Mouse (Mus musculus) hindbrain, embryonic 12.5 days (tissue): ENCODE data around the gene Six4. TPM values are rescaled to one million over a fixed set of nuclear protein-coding genes. Genes with fewer than 3 reads are reported as not detected.
"Not testable (repeated sequence)": the region's sequence is repeated elsewhere in the genome, so short reads cannot be mapped to it uniquely, and the experiment has no call there.

Experiments used
- ATAC-seq: fragments of 200-750 bp; cut with Nextera tagmentation; 2 replicates; pipeline ENCODE4 v1.8.0; 2017; ENCODE audit warnings: moderate TSS enrichment; ENCODE audit not compliant: low FRiP score
- H3K27ac ChIP-seq: fragments of 300-500 bp; sonication (generic); 2 replicates; pipeline ENCODE4 v1.5.1; 2016; ENCODE audit warnings: mild to moderate bottlenecking
- H3K27me3 ChIP-seq: fragments of 300-500 bp; sonication (generic); 2 replicates; pipeline ENCODE4 v1.6.1; 2016; ENCODE audit warnings: mild to moderate bottlenecking
- H3K36me3 ChIP-seq: fragments of 300-500 bp; sonication (generic); 2 replicates; pipeline ENCODE4 v1.6.1; 2016; ENCODE audit warnings: mild to moderate bottlenecking
- H3K4me1 ChIP-seq: fragments of 300-500 bp; sonication (generic); 2 replicates; pipeline ENCODE4 v1.6.1; 2016
- H3K4me2 ChIP-seq: fragments of 300-500 bp; sonication (generic); replicated peaks from 2 replicates; pipeline ENCODE4 v1.6.1; 2016; ENCODE audit warnings: mild to moderate bottlenecking
- H3K4me3 ChIP-seq: fragments of 300-500 bp; sonication (generic); 2 replicates; pipeline ENCODE4 v1.5.1; 2016; ENCODE audit warnings: mild to moderate bottlenecking
- H3K9ac ChIP-seq: fragments of 300-500 bp; sonication (generic); 2 replicates; pipeline ENCODE4 v1.6.1; 2016; ENCODE audit warnings: mild to moderate bottlenecking, moderate library complexity
- H3K9me3 ChIP-seq: fragments of 300-500 bp; sonication (generic); replicated peaks from 2 replicates; pipeline ENCODE4 v1.6.1; 2016; ENCODE audit warnings: mild to moderate bottlenecking
- WGBS: fragments of 180-500 bp; shearing (Covaris S2); methylation state at CpG from one replicate; pipeline ENCODE4 v1.1.7; 2016; 5-methylcytosine and 5-hydroxymethylcytosine counted together
- polyA plus RNA-seq: library from polyadenylated mRNA; unstranded; fragments of >200 nt; fragmentation: Nextera tagmentation; extraction: Ambion mirVana; gene quantifications from 2 replicates; pipeline ENCODE4 v1.2.1, GENCODE M21; 2016

The Six4 gene
- polyA plus RNA-seq, 1 experiment from 2014 or later: 6.0 TPM

DNA sequence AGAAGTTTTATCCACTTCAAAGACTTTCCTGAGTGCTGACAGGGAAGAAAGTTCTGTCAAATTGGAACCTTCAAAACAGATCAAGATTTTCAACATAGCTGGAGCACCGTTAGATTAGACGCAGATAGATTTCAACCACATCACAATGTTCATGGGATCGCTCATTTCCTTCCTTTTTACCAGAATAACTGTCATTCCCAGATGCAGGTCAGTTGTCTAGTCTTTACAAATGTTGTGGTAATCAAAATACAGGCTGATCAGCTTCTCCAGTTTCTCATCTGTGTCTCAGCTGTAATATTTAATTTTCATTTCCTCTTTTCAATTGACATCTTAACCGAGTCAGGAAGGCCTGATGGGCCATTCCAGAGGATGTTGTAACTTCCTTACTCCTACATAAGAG, 29.5 kb downstream of the Six4 start:
- no peaks in the 10 kb centered on the region for H3K36me3 ChIP-seq
- H3K27ac ChIP-seq: no peak overlapping the region
- H3K4me2 ChIP-seq: no peak overlapping the region
- no peak overlapping the region for H3K4me3 ChIP-seq
- H3K27me3 ChIP-seq: no peaks in the 10 kb centered on the region
- H3K9me3 ChIP-seq: no peaks in the 10 kb centered on the region
- WGBS: 87% methylated on average over 4 of the region's 4 CpGs
- H3K4me1 ChIP-seq: no peaks in the 10 kb centered on the region
- no peak overlapping the region for H3K9ac ChIP-seq
- ATAC-seq: no peak

DNA sequence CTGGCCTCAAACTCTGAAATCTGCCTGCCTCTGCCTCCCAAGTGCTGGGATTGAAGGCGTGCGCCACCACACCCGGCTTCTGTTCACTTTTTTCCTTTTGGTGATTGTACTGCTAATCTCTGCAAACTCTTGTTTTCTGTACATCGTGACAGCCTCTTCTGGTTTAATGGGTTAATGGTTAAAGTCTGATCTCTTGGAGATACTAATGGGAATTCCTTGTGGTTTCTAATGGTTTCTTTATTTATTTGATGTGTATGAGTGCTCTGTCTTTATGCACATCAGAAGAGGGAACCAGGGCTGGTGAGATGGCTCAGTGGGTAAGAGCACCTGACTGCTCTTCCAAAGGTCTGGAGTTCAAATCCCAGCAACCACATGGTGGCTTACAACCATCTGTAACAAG, 31.4 kb downstream of the Six4 start:
- not testable (repeated sequence) for ATAC-seq, H3K9me3 ChIP-seq, H3K36me3 ChIP-seq, H3K4me1 ChIP-seq, H3K27ac ChIP-seq, H3K4me2 ChIP-seq, H3K9ac ChIP-seq, H3K4me3 ChIP-seq, H3K27me3 ChIP-seq
- 96% methylated on average over 4 of the region's 4 CpGs for WGBS

DNA sequence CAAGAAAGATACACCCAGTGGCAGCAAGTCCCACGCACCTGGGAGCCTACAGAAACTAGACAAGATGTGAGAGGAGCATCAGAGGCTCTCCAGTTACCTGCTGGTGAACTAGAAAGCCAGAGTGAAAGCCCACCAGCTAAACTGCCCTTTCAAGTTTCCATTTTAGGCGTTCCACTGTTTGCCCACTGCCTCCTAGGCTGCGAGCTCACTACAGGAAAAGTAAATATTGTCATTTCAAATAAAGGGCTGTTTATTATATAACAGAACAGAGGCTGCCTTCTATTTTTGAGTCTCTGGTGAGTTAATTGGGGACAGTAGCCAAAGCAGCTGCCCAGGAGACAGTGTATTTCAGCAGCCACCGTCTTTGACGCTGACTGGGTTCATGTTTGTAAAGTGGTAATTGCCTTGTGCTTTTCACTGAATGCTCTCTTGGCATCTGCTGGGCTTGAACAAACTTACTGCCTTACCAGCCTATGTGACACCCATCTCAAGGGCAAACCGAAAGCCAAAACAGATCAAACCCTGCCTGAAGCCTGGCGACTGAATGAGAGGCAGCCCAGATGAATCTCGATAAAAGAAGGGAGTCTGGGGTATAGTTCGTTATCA, 52.3 kb downstream of the Six4 start:
- ATAC-seq: no peak
- 61% methylated on average over 9 of the region's 9 CpGs for WGBS
- H3K9me3 ChIP-seq: no peaks in the 10 kb centered on the region

GRCm38 (mm10) chr12:73057492-73057891, 55.8 kb downstream of the Six4 start:
- Histone ChIP-seq H3K4me2 (no peak overlapping the region), H3K36me3 (no peaks in the 10 kb centered on the region), H3K9ac (no peak overlapping the region), H3K27ac (no peak overlapping the region), H3K4me1 (peaks cover 14% of the 10 kb centered on the region), H3K9me3 (no peaks in the 10 kb centered on the region), H3K27me3 (peaks cover 50% of the 10 kb centered on the region), H3K4me3 (no peak overlapping the region)
- 89% methylated on average over 6 of the region's 6 CpGs for WGBS
- no peak for ATAC-seq

More for the DNA sequence above, 52.3 kb downstream of the Six4 start:
- no peak overlapping the region for H3K4me2 ChIP-seq
- no peaks in the 10 kb centered on the region for H3K4me1 ChIP-seq
- no peak overlapping the region for H3K27ac ChIP-seq
- no peak overlapping the region for H3K4me3 ChIP-seq
- peaks cover 15% of the 10 kb centered on the region for H3K27me3 ChIP-seq
- H3K9ac ChIP-seq: no peak overlapping the region
- no peaks in the 10 kb centered on the region for H3K36me3 ChIP-seq

- WGBS: 10% methylated on average over 5 of the region's 5 CpGs
- Histone ChIP-seq H3K27me3 (peaks cover 66% of the 10 kb centered on the region), H3K27ac (no peak overlapping the region), H3K9me3 (no peaks in the 10 kb centered on the region), H3K9ac (no peak overlapping the region), H3K36me3 (no peaks in the 10 kb centered on the region), H3K4me3 (no peak overlapping the region), H3K4me2 (no peak overlapping the region), H3K4me1 (peaks cover 14% of the 10 kb centered on the region)
- ATAC-seq: no peak
Measured at GRCm38 (mm10) chr12:73055451-73055850, 57.8 kb downstream of the Six4 start.

GRCm38 (mm10) chr12:73054576-73055185, 58.6 kb downstream of the Six4 start:
- no peak for ATAC-seq
- no peaks in the 10 kb centered on the region for H3K36me3 ChIP-seq
- no peak overlapping the region for H3K4me3 ChIP-seq
- no peaks in the 10 kb centered on the region for H3K9me3 ChIP-seq
- H3K27ac ChIP-seq: no peak overlapping the region
- peaks cover 14% of the 10 kb centered on the region for H3K4me1 ChIP-seq
- 12% methylated on average over 15 of the region's 15 CpGs for WGBS
- H3K27me3 ChIP-seq: peaks cover 74% of the 10 kb centered on the region
- H3K4me2 ChIP-seq: peak overlapping the region; percentile 57; the same call in 1 of the 2 replicates
- no peak overlapping the region for H3K9ac ChIP-seq

DNA sequence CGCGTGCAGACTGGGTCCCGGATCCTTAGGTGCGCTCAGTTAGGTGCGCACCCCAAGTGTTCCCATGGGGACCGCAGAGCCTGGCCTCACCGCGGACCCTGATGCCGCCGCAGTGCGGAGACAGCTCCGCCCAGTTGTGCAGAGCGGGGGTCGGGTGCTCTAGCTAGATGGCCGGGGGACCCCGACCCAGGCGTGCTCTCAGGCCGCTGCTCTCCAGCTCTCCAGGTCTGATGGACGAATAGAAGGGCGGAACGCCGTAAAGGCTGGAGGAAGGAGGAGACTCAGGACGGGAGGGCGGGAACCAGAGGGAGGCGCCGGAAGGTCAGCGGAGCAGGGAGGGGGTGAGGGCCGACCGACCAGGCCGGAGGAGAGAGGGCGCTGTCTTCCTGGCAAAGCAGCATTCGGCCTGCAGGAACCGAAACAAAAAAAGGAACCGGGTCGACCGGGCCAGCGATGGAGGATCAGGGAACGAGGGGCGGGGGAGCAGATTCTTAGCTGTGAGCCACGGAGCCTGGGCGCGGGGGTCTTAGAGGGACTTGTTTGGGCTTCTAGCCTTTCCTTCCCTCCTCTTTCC, 59.5 kb downstream of the Six4 start, which contains the start of gene Six1:
Six1 (minus strand) TSS at position 220 of the 574 bp plus-strand sequence.
- ATAC-seq: peak; percentile 65
- 1% methylated on average over 41 of the region's 42 CpGs for WGBS
- no peaks in the 10 kb centered on the region for H3K9me3 ChIP-seq
- peak within 1 kb of the TSS; percentile 39 for H3K4me3 ChIP-seq
- H3K9ac ChIP-seq: peak within 1 kb of the TSS; percentile 44
- peaks cover 83% of the 10 kb centered on the region for H3K27me3 ChIP-seq
- peaks cover 14% of the 10 kb centered on the region for H3K4me1 ChIP-seq
- H3K36me3 ChIP-seq: no peaks in the 10 kb centered on the region
- peak within 1 kb of the TSS; percentile 60 for H3K27ac ChIP-seq
- H3K4me2 ChIP-seq: peak within 1 kb of the TSS; percentile 57

DNA sequence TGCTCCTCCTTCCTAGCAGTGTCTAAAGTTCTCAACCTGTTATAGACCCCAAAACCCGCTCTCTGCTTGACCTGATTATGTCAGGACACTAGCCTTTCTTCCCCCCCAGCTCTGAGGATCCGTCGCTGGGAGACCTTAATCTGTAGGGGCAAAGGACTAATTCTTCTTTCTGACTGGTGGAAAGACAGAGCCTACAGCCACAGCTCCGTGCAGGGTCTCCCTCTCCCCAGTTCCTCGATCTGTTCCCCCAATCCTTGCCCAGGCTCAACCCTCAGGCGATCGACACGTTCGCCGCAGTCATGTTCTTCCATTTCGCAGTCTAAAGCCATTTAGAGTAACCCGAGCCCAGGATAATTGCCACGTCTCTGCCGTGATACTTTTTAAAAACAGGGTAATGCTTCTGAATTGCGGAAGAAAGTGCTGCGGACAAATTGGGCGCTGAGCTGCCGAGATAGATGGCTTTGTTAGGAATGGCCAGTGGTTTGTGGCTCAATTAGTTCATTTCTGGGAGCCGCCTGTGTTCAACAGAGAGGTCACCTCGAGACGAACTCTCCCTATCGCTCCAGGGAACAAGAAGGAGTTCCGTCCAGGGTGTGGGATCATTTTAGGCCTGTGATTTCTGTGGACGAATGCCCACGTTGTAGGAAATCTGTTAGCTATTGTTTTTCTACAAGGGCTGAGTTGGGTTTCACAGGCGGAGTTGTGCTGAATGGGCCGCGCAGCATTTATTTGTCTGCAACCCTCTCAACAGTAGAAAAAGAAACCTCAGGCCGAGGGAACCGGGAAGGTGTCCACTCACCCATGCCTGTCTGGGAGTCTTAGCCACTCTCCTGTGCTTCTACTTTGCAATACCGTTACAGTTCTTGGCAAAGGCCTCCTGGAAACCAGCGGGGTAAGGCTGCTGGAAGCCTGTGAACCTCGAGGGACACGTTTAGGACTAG, 60.3 kb downstream of the Six4 start:
- 1% methylated on average over 34 of the region's 34 CpGs for WGBS
- Histone ChIP-seq H3K9me3 (no peaks in the 10 kb centered on the region), H3K4me2 (peak overlapping the region; percentile 57), H3K27me3 (peaks cover 92% of the 10 kb centered on the region), H3K27ac (peak overlapping the region; percentile 60), H3K9ac (peak overlapping the region; percentile 44), H3K4me3 (peak overlapping the region; percentile 39), H3K36me3 (no peaks in the 10 kb centered on the region), H3K4me1 (peaks cover 14% of the 10 kb centered on the region)
- ATAC-seq: no peak

DNA sequence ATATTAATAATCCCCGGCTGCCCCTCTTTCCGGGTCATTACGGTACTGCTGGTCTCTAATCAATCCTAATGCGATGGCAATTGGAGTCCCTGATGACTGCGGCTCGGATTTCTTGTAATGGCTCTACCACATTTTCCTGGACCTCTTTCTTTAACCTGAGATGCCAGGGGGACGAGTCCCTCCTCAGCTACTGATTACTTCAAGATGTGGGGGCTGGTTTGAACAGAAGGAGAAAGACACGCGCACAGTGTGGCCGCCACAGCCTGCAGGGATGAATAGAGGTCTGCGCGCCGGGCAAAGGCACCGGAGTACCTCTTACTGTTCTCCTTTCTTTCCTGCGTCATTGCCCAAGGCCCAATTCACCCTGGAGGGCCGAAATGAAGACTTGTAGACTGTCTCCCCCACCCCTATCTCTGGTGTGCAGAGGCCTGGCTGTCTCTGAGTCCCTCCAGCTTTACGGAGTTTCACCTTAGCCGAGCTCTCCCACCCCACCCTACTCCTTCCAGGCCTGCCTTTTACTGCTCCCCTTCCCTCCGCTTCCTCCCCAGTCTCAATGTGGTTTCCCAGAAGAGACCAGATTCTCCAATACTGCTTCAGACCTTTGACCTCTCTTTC, 61.1 kb downstream of the Six4 start:
- Histone ChIP-seq H3K9me3 (no peaks in the 10 kb centered on the region), H3K4me1 (peaks cover 14% of the 10 kb centered on the region), H3K9ac (no peak overlapping the region), H3K4me2 (peak overlapping the region; percentile 57), H3K27ac (peak overlapping the region; percentile 60), H3K27me3 (peaks cover 96% of the 10 kb centered on the region), H3K4me3 (0 out of 2 replicates have a peak overlapping the region, but pooled peaks have one; percentile 39), H3K36me3 (no peaks in the 10 kb centered on the region)
- ATAC-seq: no peak
- 1% methylated on average over 19 of the region's 19 CpGs for WGBS

DNA sequence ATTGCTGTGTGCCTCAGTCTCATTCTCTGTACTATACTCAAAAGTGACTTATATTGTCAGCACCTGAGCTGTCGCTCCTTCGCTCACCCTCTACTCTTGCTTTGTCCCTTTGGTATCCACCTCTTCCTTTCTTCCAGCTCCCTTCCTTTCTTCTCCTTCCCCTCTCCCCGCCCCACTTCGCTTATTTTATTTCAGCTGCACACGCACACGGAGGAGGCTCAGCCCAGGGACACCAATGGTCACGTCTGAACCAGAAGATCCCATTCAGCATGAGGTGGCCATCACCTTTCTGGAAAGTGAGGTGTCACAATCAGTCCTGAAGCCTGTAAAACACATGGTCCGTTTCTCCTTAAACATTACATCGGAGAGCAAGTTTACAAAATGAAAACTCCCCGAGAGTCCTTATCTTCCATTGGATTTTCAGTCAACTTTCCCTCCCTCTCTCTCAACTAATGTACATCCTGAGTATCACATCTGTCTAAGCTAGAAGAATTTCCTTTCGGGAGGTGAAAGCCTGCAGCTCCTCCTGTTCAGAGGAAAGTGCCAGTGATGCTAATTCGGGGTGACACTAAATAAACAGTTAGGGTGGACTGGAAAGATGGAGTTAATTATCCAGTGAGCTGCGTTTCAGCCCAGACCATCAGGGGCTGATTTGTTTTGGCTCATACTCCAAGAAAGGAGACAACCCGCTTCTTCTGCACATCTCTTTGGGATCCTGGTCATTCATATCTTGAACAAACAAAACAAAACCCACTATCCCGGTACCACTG, 62.3 kb downstream of the Six4 start:
- Histone ChIP-seq H3K36me3 (no peaks in the 10 kb centered on the region), H3K4me1 (peaks cover 23% of the 10 kb centered on the region), H3K4me2 (peak overlapping the region; percentile 37), H3K27me3 (peaks cover 96% of the 10 kb centered on the region), H3K9ac (no peak overlapping the region), H3K4me3 (no peak overlapping the region), H3K27ac (peak overlapping the region; percentile 52; the same call in 1 of the 2 replicates), H3K9me3 (no peaks in the 10 kb centered on the region)
- 2% methylated on average over 15 of the region's 15 CpGs for WGBS
- ATAC-seq: no peak

DNA sequence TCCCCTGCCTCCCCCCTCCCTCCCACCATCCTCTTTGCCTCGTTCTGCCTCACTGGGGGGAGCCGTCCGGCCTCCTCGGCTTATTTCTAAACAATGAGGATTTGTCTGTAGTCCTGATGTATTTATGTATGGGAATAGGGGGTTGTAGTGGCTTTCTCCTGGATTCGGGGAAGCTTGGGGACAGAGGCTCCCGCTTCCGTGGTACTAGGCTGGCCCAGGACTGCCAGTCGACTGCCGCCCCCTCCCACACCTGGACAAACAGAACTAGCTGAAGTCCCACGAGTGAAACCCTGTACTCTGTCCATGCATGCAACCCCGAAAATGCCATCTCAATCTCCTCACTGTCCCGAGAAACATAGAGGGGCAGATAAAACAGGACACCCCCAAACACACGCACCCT, 63.0 kb downstream of the Six4 start:
- WGBS: 0% methylated on average over 13 of the region's 13 CpGs

More for the DNA sequence above, 63.0 kb downstream of the Six4 start:
- H3K9me3 ChIP-seq: no peaks in the 10 kb centered on the region
- peaks cover 96% of the 10 kb centered on the region for H3K27me3 ChIP-seq
- H3K4me2 ChIP-seq: peak overlapping the region; percentile 37
- H3K27ac ChIP-seq: peak overlapping the region; percentile 52
- no peak overlapping the region for H3K9ac ChIP-seq
- H3K4me3 ChIP-seq: no peak overlapping the region
- H3K36me3 ChIP-seq: no peaks in the 10 kb centered on the region
- peaks cover 23% of the 10 kb centered on the region for H3K4me1 ChIP-seq
- no peak for ATAC-seq
